Mouse (Mus musculus): ENCODE data around the gene Pde10a.
"Not testable (repeated sequence)": the region's sequence is repeated elsewhere in the genome, so short reads cannot be mapped to it uniquely, and the experiment has no call there.

Pde10a gene

DNA sequence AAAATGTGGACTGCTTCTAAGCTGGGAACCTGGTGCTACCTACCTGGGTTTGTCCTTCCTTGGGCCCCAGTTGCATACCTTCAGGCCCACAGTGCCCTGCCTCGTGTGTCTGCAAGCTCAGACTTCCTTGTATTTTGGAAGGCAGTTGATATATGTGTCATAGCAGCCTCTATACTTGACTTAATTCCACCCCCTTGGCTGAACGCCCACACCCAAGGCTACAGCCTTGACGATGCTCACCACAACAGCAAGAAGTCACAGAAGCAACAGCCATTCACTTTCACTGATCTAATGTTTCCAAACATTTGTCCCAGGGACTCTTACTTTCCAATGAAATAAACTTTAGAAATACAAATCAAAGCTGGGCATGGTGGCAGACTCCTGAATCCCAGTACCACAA, 123.1 kb downstream of the Pde10a start:
- peak in 1 of 2 experiments; percentile 55 for DNase-seq

DNA sequence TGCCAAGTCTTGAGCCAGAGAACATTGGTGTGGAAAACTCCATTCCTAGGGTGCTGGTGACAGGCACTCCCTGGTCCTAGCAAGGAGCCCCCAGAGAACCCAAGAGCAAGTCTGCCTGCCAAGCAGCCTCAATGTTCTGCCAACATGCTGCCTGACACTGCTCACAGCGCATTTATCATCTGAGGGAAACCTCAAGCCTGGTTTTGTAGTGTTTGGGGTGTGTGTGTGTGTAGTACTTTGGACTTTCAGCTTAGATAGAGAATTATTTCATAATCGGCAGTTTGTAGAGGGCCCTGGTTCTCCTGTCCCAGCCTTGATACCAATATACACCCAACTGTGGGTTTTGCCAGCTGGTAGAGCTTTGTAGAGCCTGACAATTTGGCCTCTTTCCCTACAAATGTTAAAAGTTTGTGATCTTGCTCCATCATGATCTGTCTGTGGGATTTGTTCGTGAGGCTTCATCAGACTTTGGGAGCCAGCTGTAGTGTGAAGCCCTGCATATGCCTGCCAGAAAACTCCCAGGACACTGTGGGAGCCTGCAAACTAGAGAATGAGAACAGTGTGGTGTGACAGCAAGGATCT, 127.6 kb downstream of the Pde10a start:
- DNase-seq = peak; percentile 46 to 57

DNA sequence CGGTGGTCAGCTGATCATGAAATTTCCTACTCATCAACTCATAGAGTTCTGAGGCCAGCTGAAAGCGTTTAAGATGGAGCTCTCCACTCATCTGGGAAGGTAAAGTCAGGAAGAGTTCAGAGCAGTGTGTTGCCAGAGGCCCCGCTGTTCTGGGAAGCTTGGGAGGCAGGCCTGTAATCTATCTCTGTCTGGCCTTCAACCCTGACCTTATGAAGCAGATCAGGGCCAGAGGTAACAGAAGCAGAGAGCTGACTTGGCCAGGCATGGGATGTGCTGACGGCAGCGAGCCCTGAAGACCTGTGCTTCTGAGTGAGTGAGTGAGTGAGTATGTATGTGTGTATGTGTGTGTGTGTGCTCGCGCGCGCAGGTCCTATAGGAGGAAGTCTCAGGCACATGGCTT, 132.5 kb downstream of the Pde10a start:
- no peak for DNase-seq

DNA sequence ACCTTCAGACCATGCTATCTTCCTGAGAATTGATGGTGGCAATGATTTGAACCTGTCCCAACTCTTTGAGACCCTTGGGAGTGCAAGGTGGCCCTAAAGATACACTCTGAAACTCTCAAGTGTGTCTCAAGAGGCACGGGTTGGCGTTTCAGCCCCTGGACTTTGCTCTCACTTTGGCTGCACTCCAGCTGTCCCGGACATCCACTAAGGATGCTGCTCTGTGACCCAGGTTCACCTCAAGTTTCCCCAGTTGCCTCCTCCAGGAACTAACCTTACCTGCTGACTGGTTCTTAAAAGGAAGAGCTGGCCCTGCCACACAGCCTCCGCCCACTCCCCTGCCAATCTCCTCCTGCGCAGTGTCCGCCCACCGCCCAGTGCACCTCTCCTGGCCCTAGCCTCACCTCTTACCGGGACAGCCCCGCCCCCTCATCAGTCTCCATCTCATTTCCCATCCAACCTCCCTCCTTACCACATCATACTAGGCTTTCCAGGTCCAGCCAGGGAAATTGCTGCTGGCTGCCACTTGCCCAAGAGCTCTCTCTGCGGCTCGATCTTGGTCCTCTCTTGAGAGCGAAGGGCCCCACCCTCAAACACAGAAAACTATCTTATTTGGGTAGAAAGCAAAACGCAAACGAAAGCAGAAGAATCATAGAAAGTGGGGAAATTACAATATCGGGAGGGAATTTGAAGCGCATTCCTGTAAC, 133.7 kb downstream of the Pde10a start:
- DNase-seq = no peak

DNA sequence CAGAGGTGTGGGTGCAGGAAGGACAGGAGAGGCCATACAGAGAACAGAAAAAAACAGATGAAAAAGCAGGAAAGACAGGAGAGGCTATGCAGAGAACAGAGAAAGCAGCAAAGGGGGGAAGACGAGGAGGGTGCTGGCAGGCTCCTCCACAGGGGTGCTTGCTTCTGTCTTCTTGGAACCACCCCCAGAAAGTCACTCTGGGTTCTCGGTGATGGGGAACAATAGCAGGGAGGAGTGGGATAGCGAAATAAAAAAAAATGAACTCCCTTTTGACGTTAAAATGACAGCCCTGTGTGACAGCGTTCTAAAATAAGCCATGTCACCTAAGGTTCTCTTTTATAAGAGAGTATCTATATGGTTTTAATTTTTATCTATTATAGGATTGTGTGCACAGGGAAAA, 141.7 kb downstream of the Pde10a start:
- no peak for DNase-seq

DNA sequence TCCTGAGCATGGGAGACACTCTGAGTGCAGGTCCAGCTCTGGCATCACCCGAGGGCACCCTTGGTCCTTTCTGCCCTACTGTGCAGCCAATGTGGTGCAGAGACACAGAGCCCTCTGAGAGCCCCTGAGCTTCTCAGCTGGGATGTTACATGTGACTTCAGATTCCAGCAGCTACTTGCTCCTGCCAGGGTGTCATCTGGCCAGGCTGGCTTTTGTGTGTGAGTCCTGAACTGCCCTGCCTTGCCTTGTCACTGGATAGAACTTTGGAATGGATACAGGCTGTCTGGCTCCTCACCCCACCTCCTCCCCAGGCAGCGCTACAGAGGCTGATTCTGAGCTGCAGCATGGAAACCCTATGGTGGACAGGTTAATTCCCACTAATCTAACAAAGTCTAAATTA, 149.5 kb downstream of the Pde10a start:
- no peak for DNase-seq

DNA sequence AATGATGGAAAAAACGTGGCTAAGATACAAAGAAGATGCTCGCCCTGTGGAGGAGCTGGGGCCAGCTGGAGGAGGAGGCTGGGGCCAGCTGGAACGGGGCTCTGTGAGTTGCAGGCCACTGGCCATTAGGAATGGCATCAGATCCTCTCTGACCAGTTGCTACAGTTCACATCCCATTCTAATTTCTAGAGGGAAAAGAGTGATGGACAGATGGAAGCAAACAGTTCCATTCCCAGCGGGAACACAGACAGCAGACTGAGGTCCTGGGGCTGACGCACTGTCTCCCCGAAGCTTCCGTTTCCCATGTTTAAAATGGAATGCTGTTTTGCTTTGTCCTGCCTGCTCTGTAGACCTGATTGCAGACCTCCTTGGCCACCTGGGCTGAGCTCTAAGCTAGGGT, 161.2 kb downstream of the Pde10a start:
- peak; percentile 54 to 56 for DNase-seq

DNA sequence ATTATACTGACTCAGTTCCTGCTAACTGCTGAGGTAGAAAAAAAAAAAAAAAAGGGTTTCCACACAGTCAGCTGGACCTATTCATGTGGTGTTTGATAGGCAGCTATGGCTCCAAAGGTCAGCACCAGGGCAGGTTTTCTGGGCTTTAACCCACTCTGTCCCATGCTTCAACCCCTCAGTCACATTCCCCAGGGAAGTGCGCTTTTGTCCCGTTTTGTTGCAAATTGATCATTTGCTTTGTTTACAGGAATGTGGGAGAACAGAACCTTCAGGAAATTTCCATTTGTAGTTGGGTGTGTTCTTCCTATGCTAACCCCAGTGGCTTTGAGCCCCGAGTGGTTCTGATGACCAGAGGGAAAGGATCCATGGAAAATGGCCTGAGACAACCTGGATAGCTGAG, 162.9 kb downstream of the Pde10a start:
- DNase-seq = no peak

DNA sequence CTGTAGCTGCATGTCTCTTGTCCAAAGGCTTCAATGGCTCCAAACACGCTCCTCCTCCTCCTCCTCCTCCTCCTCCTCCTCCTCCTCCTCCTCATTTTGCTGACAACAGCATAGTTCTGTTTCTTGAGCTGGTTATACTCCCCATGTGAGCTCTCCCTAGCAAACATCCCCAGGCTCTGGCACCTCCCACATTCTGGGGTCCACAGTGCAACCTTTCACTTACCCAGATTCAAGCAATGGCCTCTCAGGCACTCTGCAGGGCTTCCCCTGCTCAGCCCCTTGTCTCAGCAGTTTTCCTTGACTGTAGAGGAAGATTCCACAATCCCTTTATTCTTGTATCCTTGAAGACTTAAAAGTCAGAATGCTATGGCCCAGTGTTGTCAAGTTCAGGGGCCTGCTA, 173.1 kb downstream of the Pde10a start:
- peak in 1 of 2 experiments; percentile 2 for DNase-seq

DNA sequence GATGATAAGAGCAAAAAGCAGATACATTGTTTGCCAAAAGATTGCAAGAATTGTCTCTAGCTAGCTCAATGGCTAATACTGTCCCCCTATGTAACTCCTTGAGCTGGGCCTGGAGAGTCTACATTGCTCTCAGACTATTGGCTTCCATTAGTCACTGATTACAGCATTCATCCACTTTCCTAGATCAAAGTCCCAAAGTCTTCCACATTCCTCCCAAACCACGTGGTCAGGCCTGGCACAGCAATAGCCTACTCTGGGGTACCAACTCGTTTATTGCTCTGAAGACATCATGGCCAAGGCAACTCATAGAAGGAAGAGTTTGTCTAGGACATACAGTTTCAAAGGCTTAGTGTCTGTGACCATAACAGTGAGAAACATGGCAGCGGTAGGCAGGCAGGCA, 173.6 kb downstream of the Pde10a start:
- DNase-seq = peak in 1 of 2 experiments; percentile 1

DNA sequence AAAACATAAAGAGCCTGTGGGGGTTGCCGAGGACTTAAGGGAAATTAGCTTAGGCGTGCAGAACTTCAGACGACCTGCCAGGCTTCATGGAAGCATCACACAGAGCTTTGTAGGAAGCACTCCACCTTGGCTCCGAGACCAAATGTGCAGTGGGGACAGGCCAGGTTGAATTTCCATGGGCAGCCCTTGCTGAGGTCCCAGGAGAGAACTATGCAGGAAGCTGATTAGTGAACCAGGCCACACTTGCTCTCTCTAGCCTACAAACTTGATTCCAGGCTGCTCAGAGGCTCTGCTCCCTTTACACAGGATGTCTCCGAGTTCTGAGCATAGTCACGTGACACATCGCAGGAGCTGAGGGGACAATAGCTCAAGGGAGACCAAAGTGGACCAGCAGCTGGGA, 175.9 kb downstream of the Pde10a start:
- DNase-seq = peak in 1 of 2 experiments; percentile 34

DNA sequence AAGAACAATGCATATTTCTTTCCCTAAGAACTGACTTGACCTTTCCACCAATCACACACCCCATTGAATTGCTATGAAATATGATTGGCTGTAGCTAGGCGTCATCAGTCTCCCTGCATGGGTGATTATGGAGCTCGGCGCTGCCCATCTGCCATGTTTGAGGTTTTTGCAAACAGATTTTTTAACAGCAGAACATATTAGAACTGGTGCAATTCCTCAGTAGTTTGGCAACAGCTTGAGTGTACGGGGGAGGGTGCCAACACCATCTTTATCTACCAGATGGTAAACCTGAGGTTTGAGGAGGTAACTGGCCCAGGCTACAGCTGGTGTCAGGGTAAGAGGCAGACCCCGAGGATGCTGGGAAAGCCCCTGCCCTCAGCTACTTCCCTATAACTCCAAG, 177.3 kb downstream of the Pde10a start:
- peak; percentile 72 to 81 for DNase-seq

DNA sequence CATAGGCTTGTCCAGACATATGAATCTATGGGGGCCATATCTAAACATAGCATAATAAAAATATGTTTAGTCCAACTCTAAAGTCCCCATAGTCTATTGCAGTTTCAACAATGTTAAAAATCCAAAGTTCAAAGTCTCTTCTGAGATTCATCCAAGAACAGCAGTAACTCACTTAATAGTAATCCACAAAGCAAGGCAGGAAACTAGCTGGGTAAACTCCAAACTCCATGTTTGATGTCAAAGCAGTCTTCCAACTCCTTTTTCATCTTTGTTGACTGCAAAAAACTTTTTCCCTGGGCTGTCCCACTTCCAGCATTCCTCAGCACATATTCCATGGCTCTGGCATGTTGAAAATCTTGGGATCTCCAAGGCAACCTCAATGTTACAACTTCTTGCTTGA, 182.8 kb downstream of the Pde10a start:
- DNase-seq = no peak

DNA sequence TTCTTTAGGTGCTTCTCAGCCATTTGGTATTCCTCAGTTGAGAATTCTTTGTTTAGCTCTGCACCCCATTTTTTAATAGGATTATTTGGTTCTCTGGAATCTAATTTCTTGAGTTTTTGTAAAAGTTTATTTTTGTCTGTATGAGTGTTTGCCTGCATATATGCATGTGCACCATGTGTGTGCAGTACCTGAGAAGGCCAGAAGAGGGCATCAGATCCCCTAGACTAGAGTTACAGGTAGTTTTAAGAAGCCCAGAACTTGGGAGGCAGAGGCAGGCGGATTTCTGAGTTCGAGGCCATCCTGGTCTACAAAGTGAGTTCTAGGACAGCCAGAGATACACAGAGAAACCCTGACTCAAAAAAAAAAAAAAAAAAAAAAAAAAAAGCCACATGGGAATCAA, 187.6 kb downstream of the Pde10a start:
- DNase-seq = not testable (repeated sequence)

DNA sequence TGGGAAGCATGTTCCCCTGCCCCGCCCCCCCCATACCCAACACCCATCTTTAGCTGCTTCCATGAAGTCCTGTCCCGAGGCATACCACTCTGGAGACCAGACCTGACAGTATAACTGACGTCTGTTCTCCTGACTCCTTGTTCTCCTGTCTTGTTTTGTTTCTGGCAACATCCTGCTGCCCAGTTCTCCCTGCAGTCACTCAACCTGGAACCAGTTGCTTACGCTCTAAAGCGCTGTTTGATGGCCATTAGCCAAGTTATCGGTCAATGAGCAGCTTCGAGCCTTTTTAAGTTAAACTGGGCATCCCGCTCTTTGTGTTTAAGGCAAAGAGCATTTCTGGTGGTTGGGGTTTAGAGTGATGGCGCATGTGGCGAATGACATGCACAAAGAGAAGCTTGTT, 195.8 kb downstream of the Pde10a start:
- no peak for DNase-seq

DNA sequence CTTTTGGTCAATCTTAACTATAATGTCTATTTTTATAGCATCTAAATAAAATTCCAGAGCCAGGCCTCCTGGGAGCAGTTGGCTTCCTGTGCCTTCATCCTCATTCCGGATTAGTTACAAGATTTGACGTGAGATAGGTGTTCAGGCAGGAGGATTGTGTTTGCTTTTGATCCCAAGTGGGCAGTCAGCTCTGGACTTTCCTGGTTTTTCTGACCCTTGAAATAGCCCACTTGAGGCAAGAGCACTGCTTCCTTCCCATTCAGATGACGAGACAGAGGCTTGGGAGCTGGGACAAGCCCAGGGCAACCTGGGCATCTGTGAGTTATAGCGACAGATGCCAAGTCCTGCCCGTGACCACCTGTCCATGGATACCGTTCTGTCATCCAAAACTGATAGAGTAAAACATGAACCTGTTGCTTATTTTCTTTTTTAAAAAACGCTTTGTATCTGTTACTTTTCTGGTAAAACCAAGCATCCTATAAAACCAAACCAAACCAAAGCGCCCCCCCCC, 199.3 kb downstream of the Pde10a start:
- DNase-seq = peak; percentile 72 to 83

DNA sequence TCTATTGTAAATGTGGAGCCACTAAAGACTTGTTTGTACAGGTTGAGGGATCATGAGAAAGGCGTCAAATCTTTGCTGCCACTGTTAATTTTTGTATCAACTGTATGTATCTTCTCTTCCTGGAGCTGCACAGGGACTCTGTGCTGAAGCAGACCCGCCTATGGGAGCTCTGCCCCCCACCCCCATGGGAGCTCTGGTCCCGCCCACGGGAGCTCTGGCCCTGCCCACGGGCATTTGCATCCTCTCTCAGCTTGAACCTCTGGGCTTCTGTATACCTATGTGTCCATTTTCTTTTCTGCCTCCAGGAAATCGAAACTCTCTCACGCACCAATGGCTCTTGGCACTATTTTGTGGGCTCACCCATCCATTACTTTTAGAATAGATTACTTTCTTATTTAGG, 203.5 kb downstream of the Pde10a start:
- DNase-seq = no peak

DNA sequence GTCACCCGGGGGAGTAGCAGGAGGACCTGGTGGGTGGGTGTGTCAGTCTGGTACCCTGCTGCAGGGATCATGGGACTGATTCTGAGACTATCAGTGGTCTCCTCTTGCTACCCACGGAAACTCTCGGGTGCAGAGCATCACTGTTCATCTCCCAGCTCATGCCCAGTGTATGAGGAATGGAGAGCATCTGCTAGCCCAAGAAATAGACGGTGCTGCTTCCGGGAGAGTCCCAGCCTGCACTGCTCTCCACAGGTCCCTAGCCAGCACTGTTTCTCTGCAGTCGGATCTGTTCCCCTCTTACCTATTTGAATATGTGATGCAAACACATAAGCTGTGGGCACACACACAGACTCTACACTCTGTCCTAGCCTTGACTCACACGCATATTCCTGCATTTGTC, 204.6 kb downstream of the Pde10a start:
- no peak for DNase-seq

DNA sequence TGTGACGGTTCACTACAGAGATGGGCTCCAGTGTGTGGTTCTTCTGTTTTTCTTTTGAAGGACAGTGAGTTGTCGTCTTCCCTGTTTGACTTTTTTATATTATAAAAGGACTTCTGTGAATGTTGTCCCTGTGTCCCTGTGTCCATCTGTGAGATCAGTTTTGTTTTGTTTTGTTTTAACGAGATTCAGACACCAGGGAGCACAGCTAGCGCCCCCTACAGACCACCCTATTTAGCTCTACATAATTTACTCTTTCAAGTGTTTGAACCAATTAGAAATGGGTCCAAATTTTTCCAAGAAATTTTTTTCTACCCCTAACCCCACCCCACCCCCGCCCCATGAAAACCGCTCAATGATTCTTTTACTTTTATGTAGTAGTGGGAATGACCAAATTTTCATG, 205.9 kb downstream of the Pde10a start:
- no peak for DNase-seq

DNA sequence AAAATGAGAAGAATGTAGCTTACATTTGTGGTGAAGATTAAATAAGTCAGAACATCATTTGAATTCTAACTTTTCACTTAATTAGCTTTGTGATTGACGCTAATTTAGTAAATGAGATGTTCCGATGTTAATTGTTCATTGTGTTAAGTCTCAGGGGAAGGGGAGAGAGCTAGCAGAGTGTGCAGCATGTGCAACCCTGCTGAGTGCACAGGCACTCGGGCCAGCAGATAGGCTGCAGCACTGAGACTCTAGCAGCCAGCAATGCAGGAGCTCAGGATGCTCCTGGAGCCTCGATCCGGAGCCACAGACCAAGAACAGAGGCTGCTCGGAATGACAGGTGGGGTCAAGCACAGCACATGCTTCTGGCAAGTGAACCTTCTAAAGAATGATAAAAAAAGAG, 211.1 kb downstream of the Pde10a start:
- peak in 1 of 2 experiments; percentile 41 for DNase-seq

DNA sequence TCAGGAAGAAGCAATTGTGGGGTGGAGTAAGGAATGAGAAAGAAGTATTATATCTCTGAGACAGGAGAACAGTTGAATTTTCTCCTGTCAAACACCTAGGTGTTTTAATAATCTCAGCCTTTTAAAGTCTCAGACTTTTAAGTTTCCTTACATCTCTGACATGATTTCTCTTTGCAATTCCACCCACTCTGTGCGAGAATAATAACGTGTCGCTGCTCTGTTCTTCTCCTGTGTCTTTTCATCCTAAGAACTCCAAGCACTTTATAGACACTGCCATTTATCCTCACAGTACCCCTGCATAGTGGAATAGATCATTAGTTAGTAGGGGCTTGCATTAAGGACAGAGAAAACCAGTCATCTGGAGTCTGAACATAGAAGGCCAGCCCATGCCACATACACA, 217.6 kb downstream of the Pde10a start:
- no peak for DNase-seq

DNA sequence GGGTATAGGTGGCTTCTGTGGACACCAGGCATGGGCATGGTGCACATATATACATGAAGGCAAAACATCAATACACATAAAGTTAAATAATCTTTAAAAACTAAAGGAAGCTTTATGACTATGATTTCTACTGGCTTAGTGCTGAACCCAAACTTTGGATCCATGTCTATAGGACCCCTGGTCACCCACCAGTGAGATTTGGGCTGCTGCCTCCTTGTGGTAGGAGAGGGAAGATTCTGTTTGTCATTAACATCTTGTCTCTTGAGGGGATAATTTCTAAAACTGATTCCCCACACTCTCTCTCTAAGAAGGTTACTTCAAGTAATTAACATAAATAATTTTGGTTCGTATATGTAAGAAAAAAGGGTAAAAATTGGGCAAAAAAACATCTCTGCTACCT, 220.2 kb downstream of the Pde10a start:
- no peak for DNase-seq

DNA sequence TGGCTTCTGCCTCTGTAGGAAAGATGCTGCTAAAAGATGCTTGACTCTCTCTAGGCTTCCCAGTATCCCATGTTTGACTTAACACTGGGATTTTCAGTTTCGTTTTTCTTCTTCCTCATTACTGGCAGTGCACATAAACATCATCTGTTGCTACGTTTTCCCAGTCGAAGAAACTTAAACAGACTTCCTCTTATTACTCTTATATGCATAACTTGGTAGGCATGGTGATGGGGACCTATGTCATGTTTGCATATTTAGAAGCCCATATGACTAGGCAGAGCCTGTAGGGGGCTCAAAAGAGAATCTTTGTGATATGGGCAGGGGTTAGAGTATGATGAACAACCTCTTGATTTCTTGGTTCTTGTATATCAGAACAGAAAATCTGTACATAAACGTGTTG, 224.3 kb downstream of the Pde10a start:
- DNase-seq = no peak

DNA sequence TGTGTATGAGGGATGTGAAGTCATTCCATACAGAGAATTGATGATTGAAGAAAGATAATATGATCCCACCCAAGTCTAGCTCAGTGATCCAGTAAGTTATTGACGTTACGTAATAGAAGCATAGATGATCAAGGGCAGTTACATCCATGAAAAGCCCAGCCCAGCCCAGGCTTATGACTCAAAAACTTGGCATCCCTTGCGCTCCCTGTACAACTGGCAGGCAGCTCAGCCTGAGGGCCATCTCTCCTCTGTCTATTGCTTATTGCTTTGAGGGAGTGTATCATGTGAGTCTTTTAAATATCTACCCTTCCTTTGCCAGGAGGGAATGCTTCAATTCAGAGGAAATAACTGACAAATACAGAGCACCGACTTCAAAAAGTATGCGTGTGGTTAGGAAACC, 232.4 kb downstream of the Pde10a start:
- DNase-seq = no peak

DNA sequence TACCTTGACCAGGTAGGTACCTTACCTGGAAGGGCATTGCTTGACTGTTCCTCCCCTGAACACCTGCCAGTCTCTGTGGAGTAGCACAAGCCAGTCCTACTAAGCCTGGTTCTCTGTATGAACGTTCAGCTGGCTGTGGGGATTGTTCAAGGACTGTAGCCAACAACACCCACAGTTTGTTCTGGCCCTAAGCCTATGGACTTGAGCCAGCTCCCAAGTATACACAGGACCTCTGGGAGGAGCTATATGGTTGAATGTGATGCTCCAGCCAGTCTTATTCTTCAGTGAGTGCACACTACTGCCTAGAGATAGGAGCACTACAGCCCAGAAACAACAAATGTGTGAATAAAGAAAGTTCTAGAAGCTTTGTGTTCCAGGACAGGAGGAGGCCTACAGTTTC, 238.1 kb downstream of the Pde10a start:
- peak; percentile 65 to 68 for DNase-seq

Data from cerebellum, postnatal 25 days (tissue).